Mouse (Mus musculus) CD4-positive, CD25-positive, alpha-beta regulatory T cell, adult 4 months (primary cell): ENCODE measurements around the gene Adamtsl1. TPM values are rescaled to one million over a fixed set of nuclear protein-coding genes. Genes with fewer than 3 reads are reported as not detected.

Experiments
- ATAC-seq: one replicate; pipeline ENCODE4 v1.8.0; 2017
- polyA plus RNA-seq, 2 experiments: library from polyadenylated mRNA; unstranded; fragments of 100-300 nt; shearing (Covaris generic); gene quantifications; one replicate each; pipeline ENCODE4 v1.2.1; 2017

Adamtsl1 gene
- polyA plus RNA-seq, 2 experiments from 2014 or later: not detected

GRCm38 (mm10) chr4:86326638-86327037 is 812.7 kb downstream of the Adamtsl1 start:
- ATAC-seq: no peak

GRCm38 (mm10) chr4:86329481-86329880 is 815.5 kb downstream of the Adamtsl1 start:
- no peak for ATAC-seq

GRCm38 (mm10) chr4:86335861-86336415 is 822.0 kb downstream of the Adamtsl1 start:
- ATAC-seq: no peak

- no peak for ATAC-seq
Observed at GRCm38 (mm10) chr4:86337216-86337765, 823.3 kb downstream of the Adamtsl1 start.

- no peak for ATAC-seq
Observed at GRCm38 (mm10) chr4:86349341-86349740, 835.4 kb downstream of the Adamtsl1 start.

- ATAC-seq: no peak
Observed at GRCm38 (mm10) chr4:86352121-86352520, 838.1 kb downstream of the Adamtsl1 start.

- no peak for ATAC-seq
Observed at GRCm38 (mm10) chr4:86353550-86353949, 839.6 kb downstream of the Adamtsl1 start.

GRCm38 (mm10) chr4:86359398-86359797 is 845.4 kb downstream of the Adamtsl1 start:
- no peak for ATAC-seq

GRCm38 (mm10) chr4:86369055-86369454 is 855.1 kb downstream of the Adamtsl1 start:
- no peak for ATAC-seq

- no peak for ATAC-seq
Observed at GRCm38 (mm10) chr4:86373166-86373565, 859.2 kb downstream of the Adamtsl1 start.

- ATAC-seq: no peak
Observed at GRCm38 (mm10) chr4:86383124-86383523, 869.2 kb downstream of the Adamtsl1 start.

GRCm38 (mm10) chr4:86385121-86385520 is 871.1 kb downstream of the Adamtsl1 start:
- no peak for ATAC-seq

GRCm38 (mm10) chr4:86388430-86388829 is 874.5 kb downstream of the Adamtsl1 start:
- no peak for ATAC-seq

GRCm38 (mm10) chr4:86391176-86391575 is 877.2 kb downstream of the Adamtsl1 start:
- no peak for ATAC-seq

GRCm38 (mm10) chr4:86395636-86396035 is 881.7 kb downstream of the Adamtsl1 start:
- no peak for ATAC-seq

- no peak for ATAC-seq
Observed at GRCm38 (mm10) chr4:86396672-86397288, 882.8 kb downstream of the Adamtsl1 start.

- no peak for ATAC-seq
Observed at GRCm38 (mm10) chr4:86397470-86397869, 883.5 kb downstream of the Adamtsl1 start.

GRCm38 (mm10) chr4:86401116-86401515 is 887.1 kb downstream of the Adamtsl1 start:
- no peak for ATAC-seq

GRCm38 (mm10) chr4:86406501-86407199 is 892.7 kb downstream of the Adamtsl1 start:
- no peak for ATAC-seq

GRCm38 (mm10) chr4:86407200-86407527 is 893.2 kb downstream of the Adamtsl1 start:
- no peak for ATAC-seq

GRCm38 (mm10) chr4:86408421-86408820 is 894.4 kb downstream of the Adamtsl1 start:
- ATAC-seq: no peak

GRCm38 (mm10) chr4:86410946-86411345 is 897.0 kb downstream of the Adamtsl1 start:
- no peak for ATAC-seq

GRCm38 (mm10) chr4:86413388-86413787 is 899.4 kb downstream of the Adamtsl1 start:
- ATAC-seq: no peak
